Mouse (Mus musculus) intestine, embryonic 14.5 days (tissue): ENCODE measurements around the gene Aak1. TPM values are rescaled to one million over a fixed set of nuclear protein-coding genes. Genes with fewer than 3 reads are reported as not detected.

Source experiments
- ATAC-seq: fragments of 200-750 bp; cut with Nextera tagmentation; replicated peaks from 2 replicates; pipeline ENCODE4 v1.8.0; 2017; ENCODE audit warnings: low read depth, moderate number of reproducible peaks, moderate TSS enrichment, moderate library complexity; ENCODE audit not compliant: low FRiP score, low TSS enrichment
- DNase-seq: peaks from one replicate; pipeline ENCODE4 v3.0.0-alpha.2; 2018; ENCODE audit warnings: low spot score
- H3K27ac ChIP-seq: fragments of 300-500 bp; sonication (generic); 2 replicates; pipeline ENCODE4 v1.5.1; 2014; ENCODE audit warnings: low read depth, mild to moderate bottlenecking, control low read depth
- H3K27me3 ChIP-seq: fragments of 300-500 bp; sonication (generic); replicated peaks from 2 replicates; pipeline ENCODE4 v1.6.1; 2014; ENCODE audit warnings: low read length, control low read depth; ENCODE audit not compliant: control insufficient read depth, insufficient read depth
- H3K36me3 ChIP-seq: fragments of 300-500 bp; sonication (generic); 2 replicates; pipeline ENCODE4 v1.6.1; 2014; ENCODE audit warnings: low read length, control low read depth; ENCODE audit not compliant: control insufficient read depth, insufficient read depth
- H3K4me1 ChIP-seq: fragments of 300-500 bp; sonication (generic); replicated peaks from 2 replicates; pipeline ENCODE4 v1.6.1; 2014; ENCODE audit warnings: low read length, control low read depth, mixed read lengths; ENCODE audit not compliant: control insufficient read depth, insufficient read depth
- H3K4me2 ChIP-seq: fragments of 300-500 bp; sonication (generic); 2 replicates; pipeline ENCODE4 v1.6.1; 2014; ENCODE audit warnings: low read length
- H3K4me3 ChIP-seq: fragments of 300-500 bp; sonication (generic); 2 replicates; pipeline ENCODE4 v1.5.1; 2014; ENCODE audit warnings: low read depth, low read length, control low read depth, mixed read lengths
- H3K9ac ChIP-seq: fragments of 300-500 bp; sonication (generic); 2 replicates; pipeline ENCODE4 v1.6.1; 2014; ENCODE audit warnings: mild to moderate bottlenecking, low read length
- H3K9me3 ChIP-seq: fragments of 300-500 bp; sonication (generic); 2 replicates; pipeline ENCODE4 v1.6.1; 2016; ENCODE audit warnings: low read length, control low read depth; ENCODE audit not compliant: control insufficient read depth
- WGBS: fragments of 180-500 bp; shearing (Covaris S2); extraction: QIAGEN DNeasy Blood & Tissue Kit; methylation state at CpG from one replicate; pipeline ENCODE4 v1.1.7; 2014; 5-methylcytosine and 5-hydroxymethylcytosine counted together
- polyA plus RNA-seq: library from polyadenylated mRNA; unstranded; fragments of >200 nt; fragmentation: Nextera tagmentation; extraction: Ambion mirVana; gene quantifications from 2 replicates; pipeline ENCODE4 v1.2.1, GENCODE M21; 2014

The Aak1 gene
- polyA plus RNA-seq, 1 experiment from 2014 or later = 14.0 TPM

GRCm38 (mm10) chr6:86940966-86941365 is 91.6 kb downstream of the Aak1 start:
- Histone ChIP-seq H3K27ac (no peak overlapping the region), H3K4me3 (no peak overlapping the region), H3K9me3 (peaks cover 7% of the 10 kb centered on the region), H3K27me3 (no peaks in the 10 kb centered on the region), H3K36me3 (peaks cover 62% of the 10 kb centered on the region), H3K9ac (no peak overlapping the region), H3K4me2 (no peak overlapping the region), H3K4me1 (no peaks in the 10 kb centered on the region)
- WGBS = 95% methylated on average over 9 of the region's 9 CpGs
- ATAC-seq (no peak), DNase-seq (no peak)

- DNase-seq = no peak
- H3K4me3 ChIP-seq = no peak overlapping the region
- no peak overlapping the region for H3K9ac ChIP-seq
- ATAC-seq = no peak
- WGBS = 80% methylated on average over 8 of the region's 8 CpGs
- no peak overlapping the region for H3K27ac ChIP-seq
- no peaks in the 10 kb centered on the region for H3K9me3 ChIP-seq
- H3K4me1 ChIP-seq = no peaks in the 10 kb centered on the region
- H3K36me3 ChIP-seq = peaks cover 47% of the 10 kb centered on the region
- H3K27me3 ChIP-seq = no peaks in the 10 kb centered on the region
- no peak overlapping the region for H3K4me2 ChIP-seq
Measured at GRCm38 (mm10) chr6:86947100-86947499, 97.8 kb downstream of the Aak1 start.

GRCm38 (mm10) chr6:86948746-86949145 is 99.4 kb downstream of the Aak1 start:
- no peak for DNase-seq
- Histone ChIP-seq H3K36me3 (peaks cover 54% of the 10 kb centered on the region), H3K4me3 (no peak overlapping the region), H3K9ac (no peak overlapping the region), H3K4me2 (no peak overlapping the region), H3K4me1 (no peaks in the 10 kb centered on the region), H3K27me3 (no peaks in the 10 kb centered on the region), H3K9me3 (no peaks in the 10 kb centered on the region), H3K27ac (no peak overlapping the region; the same call in 1 of the 2 replicates)
- no peak for ATAC-seq
- 81% methylated on average over 2 of the region's 2 CpGs for WGBS

GRCm38 (mm10) chr6:86950141-86950540 is 100.8 kb downstream of the Aak1 start:
- Histone ChIP-seq H3K9me3 (no peaks in the 10 kb centered on the region), H3K36me3 (peaks cover 54% of the 10 kb centered on the region)
- 67% methylated on average over 1 of the region's 1 CpGs for WGBS

GRCm38 (mm10) chr6:86950733-86951255 is 101.5 kb downstream of the Aak1 start:
- Histone ChIP-seq H3K27me3 (no peaks in the 10 kb centered on the region), H3K4me3 (no peak overlapping the region), H3K4me2 (no peak overlapping the region), H3K36me3 (peaks cover 54% of the 10 kb centered on the region), H3K4me1 (no peaks in the 10 kb centered on the region), H3K9me3 (no peaks in the 10 kb centered on the region), H3K27ac (no peak overlapping the region), H3K9ac (no peak overlapping the region)
- 96% methylated on average over 1 of the region's 1 CpGs for WGBS
- no peak for ATAC-seq
- no peak for DNase-seq

More at GRCm38 (mm10) chr6:86950141-86950540, 100.8 kb downstream of the Aak1 start:
- Histone ChIP-seq H3K9ac (no peak overlapping the region), H3K4me1 (no peaks in the 10 kb centered on the region), H3K4me2 (no peak overlapping the region), H3K27ac (0 out of 2 replicates have a peak overlapping the region, but pooled peaks have one; percentile 6), H3K4me3 (no peak overlapping the region), H3K27me3 (no peaks in the 10 kb centered on the region)
- no peak for ATAC-seq
- no peak for DNase-seq

- Histone ChIP-seq H3K4me3 (no peak overlapping the region), H3K9ac (no peak overlapping the region), H3K4me1 (no peaks in the 10 kb centered on the region), H3K9me3 (no peaks in the 10 kb centered on the region), H3K36me3 (peaks cover 69% of the 10 kb centered on the region), H3K27ac (no peak overlapping the region), H3K4me2 (no peak overlapping the region), H3K27me3 (no peaks in the 10 kb centered on the region)
- no peak for DNase-seq
- WGBS = 80% methylated on average over 3 of the region's 3 CpGs
- ATAC-seq = no peak
Measured at GRCm38 (mm10) chr6:86955741-86956140, 106.4 kb downstream of the Aak1 start.

GRCm38 (mm10) chr6:86956206-86956605 is 106.9 kb downstream of the Aak1 start:
- Histone ChIP-seq H3K27ac (no peak overlapping the region), H3K9me3 (no peaks in the 10 kb centered on the region), H3K27me3 (no peaks in the 10 kb centered on the region), H3K4me3 (no peak overlapping the region), H3K36me3 (peaks cover 69% of the 10 kb centered on the region), H3K9ac (no peak overlapping the region), H3K4me1 (no peaks in the 10 kb centered on the region), H3K4me2 (no peak overlapping the region)
- ATAC-seq (no peak), DNase-seq (no peak)

- Histone ChIP-seq H3K4me3 (no peak overlapping the region), H3K9ac (no peak overlapping the region), H3K27me3 (no peaks in the 10 kb centered on the region), H3K4me1 (no peaks in the 10 kb centered on the region), H3K4me2 (no peak overlapping the region), H3K27ac (no peak overlapping the region), H3K36me3 (peaks cover 64% of the 10 kb centered on the region), H3K9me3 (no peaks in the 10 kb centered on the region)
- 91% methylated on average over 1 of the region's 1 CpGs for WGBS
- ATAC-seq (no peak), DNase-seq (no peak)
Measured at GRCm38 (mm10) chr6:86959006-86959405, 109.7 kb downstream of the Aak1 start.

- Histone ChIP-seq H3K27ac (no peak overlapping the region), H3K36me3 (peaks cover 71% of the 10 kb centered on the region), H3K4me3 (no peak overlapping the region), H3K9ac (no peak overlapping the region), H3K4me2 (no peak overlapping the region), H3K27me3 (no peaks in the 10 kb centered on the region), H3K9me3 (no peaks in the 10 kb centered on the region), H3K4me1 (no peaks in the 10 kb centered on the region)
- ATAC-seq (no peak), DNase-seq (no peak)
- WGBS = 88% methylated on average over 7 of the region's 7 CpGs
Measured at GRCm38 (mm10) chr6:86963987-86964685, 114.8 kb downstream of the Aak1 start.
